Mouse (Mus musculus) liver, adult 2 months (tissue): ENCODE measurements around the gene Phf21b. TPM values are rescaled to one million over a fixed set of nuclear protein-coding genes. Genes with fewer than 3 reads are reported as not detected.

ENCODE experiments used
- DNase-seq: peaks from one replicate; pipeline ENCODE4 v3.0.0-alpha.2; 2011; ENCODE audit warnings: low read depth, low spot score; ENCODE audit errors: extremely low read depth
- H3K27ac ChIP-seq: fragments of 200-500 bp; replicated peaks from 2 replicates; pipeline ENCODE4 v1.5.1; 2012; ENCODE audit warnings: low read depth, mild to moderate bottlenecking, control low read depth, inconsistent platforms, low read length; ENCODE audit not compliant: insufficient read depth
- H3K27me3 ChIP-seq: fragments of 200-500 bp; 2 replicates; pipeline ENCODE4 v1.6.1; 2012; ENCODE audit warnings: mild to moderate bottlenecking, moderate library complexity, low read length, inconsistent platforms; ENCODE audit not compliant: control insufficient read depth, insufficient read depth
- H3K36me3 ChIP-seq: fragments of 200-500 bp; 2 replicates; pipeline ENCODE4 v1.6.1; 2012; ENCODE audit warnings: low read length, inconsistent platforms; ENCODE audit not compliant: control insufficient read depth, insufficient read depth
- H3K4me1 ChIP-seq: fragments of 200-500 bp; 2 replicates; pipeline ENCODE4 v1.6.1; 2011; ENCODE audit warnings: low read length; ENCODE audit not compliant: control insufficient read depth, insufficient read depth
- H3K4me3 ChIP-seq: fragments of 200-500 bp; 2 replicates; pipeline ENCODE4 v1.5.1; 2011; ENCODE audit warnings: low read depth, mild to moderate bottlenecking, control low read depth, low read length, moderate library complexity; ENCODE audit not compliant: insufficient read depth
- H3K79me2 ChIP-seq: fragments of 200-500 bp; 2 replicates; pipeline ENCODE4 v1.6.1; 2012; ENCODE audit warnings: inconsistent platforms, mild to moderate bottlenecking, low read length, moderate library complexity; ENCODE audit not compliant: control insufficient read depth, insufficient read depth
- H3K9ac ChIP-seq: fragments of 200-500 bp; 2 replicates; pipeline ENCODE4 v1.6.1; 2012; ENCODE audit warnings: low read depth, mild to moderate bottlenecking, control low read depth, inconsistent platforms, low read length
- CTCF ChIP-seq: fragments of 200-500 bp; IDR thresholded peaks from 2 replicates; pipeline ENCODE4 v1.5.1; 2011; ENCODE audit warnings: low read depth, low read length, control low read depth
- POLR2A ChIP-seq: fragments of 200-500 bp; IDR thresholded peaks from 2 replicates; pipeline ENCODE4 v1.6.1; 2011; ENCODE audit warnings: low read length, control low read depth; ENCODE audit not compliant: insufficient read depth; ENCODE audit errors: extremely low read depth
- WGBS: fragments of 180-500 bp; shearing (Covaris S2); methylation state at CpG from one replicate; pipeline ENCODE4 v1.1.7; 2018; 5-methylcytosine and 5-hydroxymethylcytosine counted together
- polyA plus RNA-seq: library from polyadenylated mRNA; depleted of rRNA; stranded (reverse); fragments of >200 nt; gene quantifications from 2 replicates; pipeline ENCODE4 v1.2.3, GENCODE M21; 2012
- total RNA-seq: library from RNA; depleted of rRNA; stranded (reverse); fragments of >200 nt; gene quantifications from 2 replicates; pipeline ENCODE4 v1.2.3, GENCODE M21; 2014

Phf21b gene
- total and polyA plus RNA-seq, 2 experiments = 0.28 to 0.29 TPM

GRCm38 (mm10) chr15:84745831-84746230 is 110.0 kb downstream of the Phf21b start:
- no peak overlapping the region for H3K4me3 ChIP-seq
- no peaks in the 10 kb centered on the region for H3K27me3 ChIP-seq
- H3K36me3 ChIP-seq = no peaks in the 10 kb centered on the region
- H3K79me2 ChIP-seq = no peaks in the 10 kb centered on the region
- TF ChIP-seq POLR2A (no peak), CTCF (no peak)
- H3K4me1 ChIP-seq = no peaks in the 10 kb centered on the region
- DNase-seq = no peak
- H3K9ac ChIP-seq = no peak overlapping the region
- H3K27ac ChIP-seq = no peak overlapping the region
- WGBS = 83% methylated on average over 4 of the region's 4 CpGs

- H3K4me1 ChIP-seq = no peaks in the 10 kb centered on the region
- TF ChIP-seq POLR2A = no peak
- TF ChIP-seq CTCF = no peak
- no peak overlapping the region for H3K9ac ChIP-seq
- no peaks in the 10 kb centered on the region for H3K79me2 ChIP-seq
- no peaks in the 10 kb centered on the region for H3K36me3 ChIP-seq
- 45% methylated on average over 2 of the region's 2 CpGs for WGBS
- no peaks in the 10 kb centered on the region for H3K27me3 ChIP-seq
- no peak overlapping the region for H3K4me3 ChIP-seq
- no peak overlapping the region for H3K27ac ChIP-seq
- DNase-seq = no peak
Measured at GRCm38 (mm10) chr15:84744308-84744707, 111.5 kb downstream of the Phf21b start.

- DNase-seq = peak; percentile 9
- no peaks in the 10 kb centered on the region for H3K79me2 ChIP-seq
- no peaks in the 10 kb centered on the region for H3K4me1 ChIP-seq
- no peaks in the 10 kb centered on the region for H3K36me3 ChIP-seq
- H3K9ac ChIP-seq = no peak overlapping the region
- H3K27me3 ChIP-seq = no peaks in the 10 kb centered on the region
- no peak overlapping the region for H3K27ac ChIP-seq
- no peak for TF ChIP-seq POLR2A
- 9% methylated on average over 3 of the region's 3 CpGs for WGBS
- H3K4me3 ChIP-seq = no peak overlapping the region
Measured at GRCm38 (mm10) chr15:84743347-84743746, 112.5 kb downstream of the Phf21b start.

- no peak for TF ChIP-seq POLR2A
- no peak for TF ChIP-seq CTCF
- H3K4me3 ChIP-seq = no peak overlapping the region
- H3K9ac ChIP-seq = no peak overlapping the region
- DNase-seq = no peak
- no peaks in the 10 kb centered on the region for H3K27me3 ChIP-seq
- no peak overlapping the region for H3K27ac ChIP-seq
- no peaks in the 10 kb centered on the region for H3K79me2 ChIP-seq
- H3K4me1 ChIP-seq = no peaks in the 10 kb centered on the region
- 64% methylated on average over 3 of the region's 3 CpGs for WGBS
- no peaks in the 10 kb centered on the region for H3K36me3 ChIP-seq
Measured at GRCm38 (mm10) chr15:84741573-84741972, 114.3 kb downstream of the Phf21b start.

- Histone ChIP-seq H3K27me3 (no peaks in the 10 kb centered on the region), H3K4me1 (no peaks in the 10 kb centered on the region), H3K4me3 (no peak overlapping the region), H3K9ac (no peak overlapping the region), H3K36me3 (no peaks in the 10 kb centered on the region), H3K79me2 (no peaks in the 10 kb centered on the region), H3K27ac (no peak overlapping the region)
- DNase-seq = no peak
- no peak for TF ChIP-seq CTCF
- TF ChIP-seq POLR2A = no peak
- WGBS = 91% methylated on average over 7 of the region's 7 CpGs
Measured at GRCm38 (mm10) chr15:84738246-84738645, 117.6 kb downstream of the Phf21b start.

GRCm38 (mm10) chr15:84736994-84737346 is 118.9 kb downstream of the Phf21b start:
- 61% methylated on average over 4 of the region's 4 CpGs for WGBS
- Histone ChIP-seq H3K4me1 (no peaks in the 10 kb centered on the region), H3K79me2 (no peaks in the 10 kb centered on the region), H3K36me3 (no peaks in the 10 kb centered on the region), H3K27me3 (no peaks in the 10 kb centered on the region), H3K9ac (no peak overlapping the region), H3K27ac (no peak overlapping the region), H3K4me3 (no peak overlapping the region)
- no peak for DNase-seq
- TF ChIP-seq CTCF = no peak
- no peak for TF ChIP-seq POLR2A
